Mouse (Mus musculus): ENCODE results near the gene Tmod4.
A peak's percentile ranks its signal among the peaks of the same experiment; 100 is the strongest.
"Not testable (repeated sequence)": the region's sequence is repeated elsewhere in the genome, so short reads cannot be mapped to it uniquely, and the experiment has no call there.

Tmod4 gene

GRCm38 (mm10) chr3:95124246-95124645, at the start of gene Tmod4:
Tmod4 (plus strand) TSS chr3:95124476.
- DNase-seq (ENCODE audit: low read depth, low spot score), result peak; percentile 62

DNA sequence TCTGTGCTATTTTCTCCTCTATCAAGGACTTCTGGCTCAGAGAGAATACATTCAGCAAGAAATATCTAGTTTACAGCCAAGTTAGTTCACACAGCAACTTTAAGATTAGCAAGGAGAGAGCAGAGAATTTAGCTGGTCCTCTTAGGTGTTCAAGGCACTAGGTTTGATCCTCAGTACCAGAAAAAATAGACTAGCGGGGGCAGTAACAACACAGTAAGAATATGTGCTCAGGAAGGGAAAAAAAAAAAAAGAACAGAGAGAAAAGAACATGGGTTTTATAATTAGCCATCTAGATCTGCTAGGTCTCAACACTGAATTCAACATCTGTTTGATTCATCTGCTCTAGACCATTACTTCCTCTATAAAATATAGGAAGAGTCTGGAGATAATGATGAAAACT, 36.2 kb upstream of the Tmod4 start:
- DNase-seq (ENCODE audit: low read depth, low spot score), result no peak

DNA sequence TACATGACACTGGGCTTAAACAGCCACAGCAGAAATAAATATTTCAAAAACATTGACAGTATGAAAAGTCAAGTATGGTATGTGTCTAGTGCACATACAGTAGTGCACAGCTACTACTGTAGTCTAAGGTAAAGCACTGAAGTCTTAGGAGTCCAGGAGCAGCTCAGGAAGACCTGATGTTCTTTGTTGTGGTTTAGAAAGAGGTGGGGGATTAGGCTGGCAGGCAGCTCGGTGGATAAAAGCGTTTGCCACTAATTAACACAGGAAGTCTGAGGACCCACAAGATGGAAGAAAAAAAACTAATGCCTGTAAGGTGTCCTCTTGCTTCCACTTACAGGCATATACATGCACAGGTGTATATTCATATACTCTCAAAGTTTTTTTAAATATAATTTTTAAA, 23.4 kb upstream of the Tmod4 start:
- no peak for DNase-seq (ENCODE audit: low read depth, low spot score)

- DNase-seq (ENCODE audit: low read depth, low spot score), result no peak
These were observed 19.2 kb upstream of the Tmod4 start for GRCm38 (mm10) chr3:95105121-95105520.

DNA sequence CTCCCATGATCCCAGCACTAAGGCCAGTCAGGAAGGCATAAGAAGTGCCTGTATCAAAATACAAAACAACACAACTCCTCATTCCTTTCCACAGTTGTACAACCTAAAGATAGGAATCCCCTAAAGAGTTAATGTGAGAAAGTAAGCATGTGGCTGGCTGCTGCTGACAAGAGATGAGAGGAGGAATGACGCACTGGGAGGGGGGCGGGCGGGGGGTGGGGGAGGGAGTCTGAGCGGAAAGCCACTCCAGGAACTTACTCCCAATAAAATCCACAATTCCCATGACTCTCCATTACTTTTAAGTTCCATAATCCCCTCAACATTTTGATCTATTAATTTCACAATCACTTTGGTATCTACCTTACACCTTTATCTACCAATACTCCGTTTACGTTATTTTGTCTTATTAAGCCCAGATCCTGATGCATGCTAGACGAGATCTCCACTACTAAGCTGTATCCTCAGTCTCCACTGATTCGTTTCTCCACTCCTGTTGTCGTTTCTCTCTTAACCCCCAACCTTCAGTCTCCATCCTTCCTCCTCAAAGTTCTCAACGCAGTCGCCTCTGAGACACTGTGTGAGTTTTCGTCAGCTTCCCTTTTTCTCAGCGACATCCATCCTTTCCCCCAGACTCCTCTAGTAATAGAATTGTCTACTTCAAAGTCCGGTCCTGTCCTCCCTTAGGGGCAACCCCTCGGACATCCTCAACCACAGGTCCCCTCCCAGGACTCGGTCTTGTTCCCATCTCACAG, 18.5 kb upstream of the Tmod4 start:
- no peak for DNase-seq (ENCODE audit: low read depth, low spot score)

GRCm38 (mm10) chr3:95106338-95107117, 17.7 kb upstream of the Tmod4 start, which contains the start of gene Pip5k1a:
Pip5k1a (minus strand) TSS chr3:95106930.
- peak; percentile 100 for DNase-seq (ENCODE audit: low read depth, low spot score)

DNA sequence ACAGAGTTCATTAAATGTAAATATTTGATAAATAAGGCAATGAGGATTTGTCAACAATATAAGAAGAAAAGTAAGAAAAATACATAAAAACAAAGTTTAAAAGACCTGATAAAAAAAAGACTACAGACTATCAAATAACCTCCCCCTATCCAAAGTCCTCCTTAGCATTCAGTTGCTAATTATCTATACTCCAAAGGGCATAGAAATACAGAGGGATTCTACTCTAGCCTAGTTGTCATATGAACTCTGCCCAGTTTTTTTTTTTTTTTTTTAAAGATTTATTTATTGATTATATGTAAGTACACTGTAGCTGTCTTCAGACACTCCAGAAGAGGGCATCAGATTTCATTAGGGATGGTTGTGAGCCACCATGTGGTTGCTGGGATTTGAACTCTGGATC, 17.0 kb upstream of the Tmod4 start:
- DNase-seq (ENCODE audit: low read depth, low spot score), result not testable (repeated sequence)

DNA sequence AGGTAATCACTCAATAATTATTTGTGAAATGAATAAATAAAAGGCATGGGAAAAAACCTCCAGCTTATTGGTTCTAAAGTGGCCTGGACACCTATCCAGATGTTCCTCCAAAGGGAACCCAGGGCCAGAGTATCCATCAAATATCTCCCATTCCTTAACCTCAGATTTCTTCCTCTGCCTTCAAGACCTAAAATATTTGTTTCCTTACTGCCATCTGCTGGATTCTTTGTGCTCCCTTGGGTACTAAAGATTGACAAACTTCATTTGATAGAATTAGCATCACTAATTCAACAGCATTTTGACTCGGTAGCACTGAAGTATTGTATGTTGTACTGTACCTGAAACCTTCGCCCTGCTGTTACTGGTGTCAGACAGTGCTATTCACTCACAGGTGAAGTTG, 16.4 kb upstream of the Tmod4 start:
- no peak for DNase-seq (ENCODE audit: low read depth, low spot score)

- peak; percentile 97 for DNase-seq (ENCODE audit: low read depth, low spot score)
These were observed 13.2 kb upstream of the Tmod4 start, which contains the start of gene Vps72 for GRCm38 (mm10) chr3:95110911-95111726. Vps72 (plus strand) TSS chr3:95111022.

DNA sequence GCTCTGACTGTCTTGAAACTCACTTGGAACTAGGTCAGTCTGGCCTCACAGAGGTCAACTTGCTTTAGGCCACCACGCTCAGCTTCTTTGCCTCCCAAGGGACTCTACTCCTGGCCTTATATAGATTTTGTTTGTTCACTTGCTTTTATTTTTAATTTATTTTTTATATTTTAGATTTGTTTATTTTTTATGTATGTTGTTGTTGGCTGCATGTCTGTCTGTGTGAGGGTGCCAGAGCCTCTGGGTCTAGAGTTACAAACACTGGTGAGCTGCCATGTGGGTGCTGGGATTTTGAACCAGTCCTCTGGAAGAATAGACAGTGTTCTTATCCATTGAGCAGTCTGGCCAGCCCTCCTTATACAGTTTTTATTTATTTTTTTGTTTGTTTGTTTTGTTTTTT, 11.5 kb upstream of the Tmod4 start:
- DNase-seq (ENCODE audit: low read depth, low spot score), result no peak

- no peak for DNase-seq (ENCODE audit: low read depth, low spot score)
These were observed 6.5 kb upstream of the Tmod4 start for GRCm38 (mm10) chr3:95117751-95118150.

DNA sequence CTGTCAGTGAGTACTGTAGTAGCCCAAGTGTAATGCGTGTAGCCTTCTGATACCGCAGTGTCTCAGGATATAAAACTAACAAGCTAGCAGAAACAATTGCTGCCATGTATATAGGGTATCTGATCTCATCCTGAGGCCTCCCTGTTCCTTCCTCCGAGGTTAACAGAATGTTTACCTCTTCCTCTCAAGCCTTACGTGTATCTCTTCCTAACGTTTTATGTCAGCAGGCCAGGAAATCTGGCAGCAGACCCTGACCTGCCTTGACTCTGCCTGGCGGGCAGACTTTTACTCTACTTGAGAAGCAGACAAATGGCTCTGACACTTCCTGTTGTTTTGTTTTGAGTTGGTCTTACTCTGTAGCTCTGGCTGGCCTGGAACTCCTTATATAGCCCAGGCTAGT, 2.7 kb upstream of the Tmod4 start:
- no peak for DNase-seq (ENCODE audit: low read depth, low spot score)

DNA sequence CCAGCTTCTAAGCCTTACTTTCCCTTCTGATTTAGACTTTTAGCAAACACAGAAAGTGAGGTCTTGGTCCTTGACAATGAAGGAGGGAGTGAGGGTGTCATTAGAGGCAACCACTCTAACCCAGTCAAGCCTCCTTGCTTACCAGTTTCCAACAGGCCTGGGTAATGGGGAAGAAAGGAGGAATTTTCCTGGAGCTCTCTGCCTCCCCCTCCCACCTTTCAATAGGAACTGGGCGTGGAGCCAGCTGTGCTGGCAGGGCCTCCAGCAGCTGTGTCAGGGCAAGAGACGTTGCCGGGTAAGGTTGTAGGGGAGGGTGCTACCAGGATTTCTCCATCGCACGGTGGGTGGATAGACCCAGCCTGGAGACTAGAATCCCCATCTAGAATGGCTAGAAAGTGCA, 696 bp downstream of the Tmod4 start:
- no peak for DNase-seq (ENCODE audit: low read depth, low spot score)

GRCm38 (mm10) chr3:95129226-95129651, 5.0 kb downstream of the Tmod4 start:
- DNase-seq (ENCODE audit: low read depth, low spot score), result no peak

GRCm38 (mm10) chr3:95130081-95130480, 5.8 kb downstream of the Tmod4 start:
- DNase-seq (ENCODE audit: low read depth, low spot score), result no peak

GRCm38 (mm10) chr3:95132389-95132788, 8.1 kb downstream of the Tmod4 start:
- not testable (repeated sequence) for DNase-seq (ENCODE audit: low read depth, low spot score)

DNA sequence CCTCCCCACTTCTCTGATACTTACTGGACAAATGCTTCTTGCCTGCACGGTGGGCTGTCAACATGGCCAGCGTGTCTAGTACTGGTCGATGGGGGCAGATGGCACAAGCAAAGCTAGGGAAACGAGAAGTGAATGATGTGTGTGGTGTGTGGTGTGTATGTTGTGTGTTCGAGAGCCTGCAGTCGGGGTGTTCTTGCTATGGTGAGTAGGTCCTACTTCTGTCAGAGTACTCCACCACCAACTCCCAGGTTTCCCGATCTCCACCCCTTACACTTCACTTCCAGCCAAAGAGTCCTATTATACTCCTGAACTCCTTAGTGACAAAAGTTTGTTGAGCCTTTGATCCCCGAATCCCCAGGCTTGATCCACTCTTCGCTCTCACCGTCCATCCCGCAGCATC, 8.9 kb downstream of the Tmod4 start:
- DNase-seq (ENCODE audit: low read depth, low spot score), result no peak

DNA sequence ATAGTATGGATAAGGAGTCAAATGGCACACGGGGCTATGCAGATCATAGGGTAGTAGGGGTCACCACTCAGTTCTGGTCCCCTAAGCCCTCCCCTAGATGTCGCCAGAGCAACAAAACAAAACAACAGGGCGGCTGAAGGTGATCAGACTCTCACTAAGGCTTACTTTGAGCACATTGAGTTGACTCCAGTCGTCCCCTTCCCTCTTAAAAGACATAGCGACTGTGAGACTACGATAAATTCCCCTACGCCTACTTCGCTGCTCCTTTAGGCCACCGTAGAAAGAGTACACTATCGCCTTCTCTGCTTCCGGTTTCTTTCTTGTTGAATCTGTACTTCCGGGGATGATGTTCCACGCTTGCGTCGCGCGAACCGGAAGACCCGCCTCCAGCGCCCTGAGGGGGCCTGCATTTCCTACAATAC, 9.4 kb downstream of the Tmod4 start, which contains the start of the genes Scnm1 and Lysmd1:
Gene Scnm1, minus strand, starts transcription at position 332 of the 422 bp plus-strand sequence.
Gene Lysmd1, plus strand, starts transcription at position 409 of the 422 bp plus-strand sequence.
- peak; percentile 97 for DNase-seq (ENCODE audit: low read depth, low spot score)

GRCm38 (mm10) chr3:95134133-95134532, 9.9 kb downstream of the Tmod4 start:
- DNase-seq (ENCODE audit: low read depth, low spot score), result not testable (repeated sequence)

DNA sequence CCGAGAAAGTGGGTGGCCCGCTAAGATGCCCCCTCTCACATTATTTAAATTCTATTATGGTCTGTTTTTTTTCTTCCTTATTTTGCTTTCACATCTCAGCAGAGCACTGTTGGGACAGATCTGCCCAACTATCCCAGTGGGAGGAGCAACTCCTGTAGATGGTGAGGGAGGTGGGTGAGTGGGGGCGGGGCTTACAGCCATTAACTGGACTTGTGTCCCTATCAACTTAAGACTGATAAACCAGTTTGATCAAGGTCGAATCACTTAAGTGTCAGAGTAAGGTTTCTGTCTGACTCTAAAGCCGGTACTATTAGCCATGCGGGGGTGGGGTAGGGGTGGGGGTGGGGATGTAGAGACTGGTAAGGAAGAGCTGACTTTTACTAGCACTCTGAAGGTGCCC, 10.7 kb downstream of the Tmod4 start:
- peak; percentile 84 for DNase-seq (ENCODE audit: low read depth, low spot score)

DNA sequence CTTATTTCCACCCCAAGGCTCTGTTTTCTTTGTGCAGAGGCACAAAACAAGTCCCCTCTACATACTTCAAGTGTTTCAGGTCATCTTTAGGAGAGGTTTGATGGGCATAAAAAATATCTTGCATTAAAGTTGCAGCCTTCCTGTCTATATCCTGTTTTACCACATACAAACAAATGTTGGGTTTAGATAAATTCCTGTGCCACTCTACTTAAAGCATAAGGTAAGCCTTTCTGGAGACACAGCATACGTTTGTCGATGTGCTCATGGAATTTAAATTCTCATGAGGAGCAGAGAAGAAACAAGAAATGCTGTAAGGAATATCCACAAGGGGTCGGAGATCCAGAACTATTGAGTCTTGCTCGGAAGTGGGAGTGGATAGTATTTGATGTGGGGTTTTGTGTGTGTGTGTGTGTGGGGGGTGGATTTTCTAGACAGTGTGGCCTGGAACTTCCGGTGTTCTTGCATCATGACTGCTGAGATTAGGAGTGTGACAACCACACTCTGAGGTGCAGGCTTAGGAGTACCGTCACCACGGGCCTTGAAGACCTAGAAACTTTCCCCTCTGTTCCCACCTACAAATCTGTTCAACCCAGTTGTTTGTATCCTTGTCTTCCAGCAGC, 11.3 kb downstream of the Tmod4 start:
- no peak for DNase-seq (ENCODE audit: low read depth, low spot score)
